Mouse (Mus musculus) ES-E14 (cell line): Measurements from ENCODE around the gene Tmem101. TPM values are rescaled to one million over a fixed set of nuclear protein-coding genes. Genes with fewer than 3 reads are reported as not detected.
A peak's percentile ranks its signal among the peaks of the same experiment; 100 is the strongest.

Experiments
- DNase-seq: peaks from one replicate; pipeline ENCODE4 v3.0.0-alpha.2; 2013; ENCODE audit warnings: low read depth, low spot score
- H3K27ac ChIP-seq: 2 replicates; pipeline ENCODE4 v1.5.1; 2012; ENCODE audit warnings: low read depth, mild to moderate bottlenecking, low read length, moderate library complexity, mixed read lengths; ENCODE audit not compliant: poor library complexity, insufficient read depth, severe bottlenecking
- H3K36me3 ChIP-seq: 2 replicates; pipeline ENCODE4 v1.6.1; 2012; ENCODE audit warnings: mild to moderate bottlenecking, low read length, moderate library complexity, mixed read lengths; ENCODE audit not compliant: control insufficient read depth, poor library complexity, insufficient read depth, severe bottlenecking
- H3K4me1 ChIP-seq, 2 experiments: fragments of 150-350 bp in 1 of 2; sonication (generic) in 1 of 2; 2 replicates each; pipeline ENCODE4 v1.6.1; 2012; ENCODE audit warnings: low read length in 2 of 2, mild to moderate bottlenecking in 1 of 2, mixed read lengths in 1 of 2; ENCODE audit not compliant: control insufficient read depth in 2 of 2, insufficient read depth in 2 of 2, poor library complexity in 1 of 2
- H3K4me3 ChIP-seq, 2 experiments: fragments of 150-350 bp in 1 of 2; sonication (generic) in 1 of 2; 2 replicates each; pipeline ENCODE4 v1.5.1; 2012; ENCODE audit warnings: low read length in 2 of 2, low read depth in 1 of 2, mild to moderate bottlenecking in 1 of 2, mixed read lengths in 1 of 2; ENCODE audit not compliant: insufficient read depth in 1 of 2, poor library complexity in 1 of 2, severe bottlenecking in 1 of 2
- H3K9ac ChIP-seq: 2 replicates; pipeline ENCODE4 v1.6.1; 2012; ENCODE audit warnings: low read depth, mild to moderate bottlenecking, low read length, mixed read lengths; ENCODE audit not compliant: poor library complexity, insufficient read depth, severe bottlenecking
- H3K9me3 ChIP-seq: fragments of 150-350 bp; sonication (generic); 2 replicates; pipeline ENCODE4 v1.6.1; 2012; ENCODE audit warnings: low read depth, mild to moderate bottlenecking, low read length; ENCODE audit not compliant: control insufficient read depth, insufficient read depth
- CHD2 ChIP-seq: IDR thresholded peaks from 2 replicates; pipeline ENCODE4 v1.6.1; 2014; ENCODE audit warnings: mild to moderate bottlenecking, low read depth, low read length, inconsistent platforms
- HCFC1 ChIP-seq: IDR thresholded peaks from 2 replicates; pipeline ENCODE4 v1.6.1; 2012; ENCODE audit warnings: low read length, inconsistent platforms, borderline replicate concordance; ENCODE audit not compliant: insufficient read depth
- MAFK ChIP-seq: IDR thresholded peaks from 2 replicates; pipeline ENCODE4 v1.6.1; 2014; ENCODE audit warnings: mild to moderate bottlenecking, low read depth, low read length, inconsistent platforms; ENCODE audit not compliant: insufficient read depth
- ZC3H11A ChIP-seq: IDR thresholded peaks from 2 replicates; pipeline ENCODE4 v1.6.1; 2012; ENCODE audit warnings: low read depth, mild to moderate bottlenecking, inconsistent platforms, low read length, borderline replicate concordance
- ZNF384 ChIP-seq: IDR thresholded peaks from 2 replicates; pipeline ENCODE4 v1.6.1; 2012; ENCODE audit warnings: low read depth, low read length, inconsistent platforms
- in situ Hi-C, 2 experiments: fragments of 600-800 bp; cut with MboI; formaldehyde crosslinking; loops; one replicate each; pipeline ENCODE4 v1.15.1; 2025; ENCODE audit warnings: low sequenced_read_pairs in 2 of 2, inconsistent platforms in 1 of 2; ENCODE audit not compliant: unreplicated experiment in 2 of 2
- total RNA-seq: library from RNA; depleted of rRNA; stranded (reverse); fragments of 300-350 nt; gene quantifications from 2 replicates; pipeline ENCODE4 v1.2.3, GENCODE M21; 2012

Tmem101 gene
- total RNA-seq, 1 experiment = 75.3 TPM

DNA sequence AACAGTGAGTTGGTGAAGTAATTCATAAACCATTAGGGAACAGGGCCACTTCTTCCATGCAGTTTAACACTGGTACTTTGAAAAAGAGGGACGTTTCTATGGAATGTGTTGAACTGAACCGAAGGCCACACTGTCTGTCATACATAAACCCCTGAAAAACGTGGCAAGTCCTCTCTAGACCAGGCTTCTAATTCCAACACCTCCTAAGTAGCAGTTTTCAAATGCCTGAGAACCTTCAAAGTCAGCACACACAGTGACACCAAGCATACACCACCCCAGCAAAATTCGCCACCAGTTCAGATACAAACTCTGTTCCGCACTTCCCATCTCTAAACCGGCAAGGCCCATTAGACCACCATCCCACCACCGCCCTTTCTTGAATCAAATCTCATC, 28.0 kb upstream of the Tmem101 start:
- peak overlapping the region; percentile 89 to 96 for H3K4me3 ChIP-seq
- no peak for TF ChIP-seq CHD2
- no peak for TF ChIP-seq MAFK
- no peak for TF ChIP-seq HCFC1
- no peak for TF ChIP-seq ZC3H11A
- TF ChIP-seq ZNF384 = no peak

DNA sequence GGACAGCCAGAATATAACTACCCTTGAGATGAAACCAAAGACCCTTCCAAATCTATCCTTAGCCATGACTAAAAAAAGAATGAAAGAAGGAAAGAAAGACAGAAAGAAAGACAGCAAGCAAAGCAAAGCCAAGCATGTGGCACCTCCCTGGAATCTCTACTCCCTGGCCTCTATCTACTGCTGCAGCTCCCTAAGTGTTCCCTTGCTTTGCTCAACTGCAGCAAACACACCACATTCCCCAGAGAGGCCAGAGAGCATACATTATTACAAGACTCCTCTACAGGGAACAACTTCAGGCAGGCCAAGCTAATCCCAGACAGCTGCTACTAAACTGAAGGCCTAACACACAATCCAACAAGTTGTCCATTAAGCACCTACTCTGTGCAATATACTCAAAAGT, 23.6 kb upstream of the Tmem101 start:
- H3K9me3 ChIP-seq = no peaks in the 10 kb centered on the region
- TF ChIP-seq HCFC1 (no peak), ZC3H11A (no peak), ZNF384 (no peak), MAFK (no peak), CHD2 (no peak)
- no peaks in the 10 kb centered on the region for H3K4me1 ChIP-seq
- H3K27ac ChIP-seq = no peak overlapping the region
- H3K9ac ChIP-seq = no peak overlapping the region
- peaks cover 13% of the 10 kb centered on the region for H3K36me3 ChIP-seq
- no peak for DNase-seq
- in situ Hi-C loops = no loop called here
- H3K4me3 ChIP-seq = no peak overlapping the region

More for the DNA sequence above, 28.0 kb upstream of the Tmem101 start:
- H3K4me1 ChIP-seq = peaks cover 0 to 10% of the 10 kb centered on the region in 2 experiments; a peak in 2 of 4 replicates
- no peak for DNase-seq
- peak overlapping the region; percentile 85; the same call in 1 of the 2 replicates for H3K27ac ChIP-seq
- in situ Hi-C loops = no loop called here
- no peaks in the 10 kb centered on the region for H3K9me3 ChIP-seq
- peaks cover 4% of the 10 kb centered on the region for H3K36me3 ChIP-seq
- H3K9ac ChIP-seq = peak overlapping the region; percentile 95

DNA sequence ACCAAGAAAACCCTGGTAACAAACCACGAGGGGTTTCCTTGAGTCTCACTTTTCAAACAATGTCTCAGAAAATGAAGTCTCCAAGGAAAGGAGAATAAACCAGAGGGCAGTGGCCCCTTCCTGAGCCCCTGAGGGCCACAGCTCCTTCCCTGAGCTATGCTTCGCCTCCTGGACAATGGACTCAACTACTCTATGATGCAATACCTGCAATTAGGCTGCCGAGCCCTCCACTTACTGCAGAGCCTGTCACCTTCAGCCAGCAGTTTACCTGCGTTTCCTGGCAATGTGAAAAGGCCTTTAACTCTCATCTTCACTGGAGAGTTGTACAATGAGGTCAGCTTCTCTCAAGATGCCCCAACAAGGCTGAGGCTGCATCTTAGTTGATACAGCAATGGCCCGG, 12.5 kb upstream of the Tmem101 start:
- no peak for TF ChIP-seq ZC3H11A
- no peak for TF ChIP-seq ZNF384
- no peak for TF ChIP-seq HCFC1
- TF ChIP-seq MAFK = no peak
- no peak for TF ChIP-seq CHD2
- Histone ChIP-seq H3K27ac (no peak overlapping the region), H3K9ac (no peak overlapping the region), H3K4me1 (no peaks in the 10 kb centered on the region), H3K4me3 (no peak overlapping the region), H3K9me3 (no peaks in the 10 kb centered on the region), H3K36me3 (peaks cover 25% of the 10 kb centered on the region)
- no peak for DNase-seq
- in situ Hi-C loops = no loop called here

GRCm38 (mm10) chr11:102167539-102167938, 11.3 kb upstream of the Tmem101 start:
- no peak for TF ChIP-seq ZC3H11A
- TF ChIP-seq CHD2 = no peak
- no peak for TF ChIP-seq ZNF384
- TF ChIP-seq MAFK = no peak
- TF ChIP-seq HCFC1 = no peak
- Histone ChIP-seq H3K27ac (no peak overlapping the region), H3K36me3 (peaks cover 32% of the 10 kb centered on the region), H3K4me3 (no peak overlapping the region), H3K9ac (no peak overlapping the region), H3K4me1 (no peaks in the 10 kb centered on the region), H3K9me3 (no peaks in the 10 kb centered on the region)
- in situ Hi-C loops = no loop called here
- no peak for DNase-seq

DNA sequence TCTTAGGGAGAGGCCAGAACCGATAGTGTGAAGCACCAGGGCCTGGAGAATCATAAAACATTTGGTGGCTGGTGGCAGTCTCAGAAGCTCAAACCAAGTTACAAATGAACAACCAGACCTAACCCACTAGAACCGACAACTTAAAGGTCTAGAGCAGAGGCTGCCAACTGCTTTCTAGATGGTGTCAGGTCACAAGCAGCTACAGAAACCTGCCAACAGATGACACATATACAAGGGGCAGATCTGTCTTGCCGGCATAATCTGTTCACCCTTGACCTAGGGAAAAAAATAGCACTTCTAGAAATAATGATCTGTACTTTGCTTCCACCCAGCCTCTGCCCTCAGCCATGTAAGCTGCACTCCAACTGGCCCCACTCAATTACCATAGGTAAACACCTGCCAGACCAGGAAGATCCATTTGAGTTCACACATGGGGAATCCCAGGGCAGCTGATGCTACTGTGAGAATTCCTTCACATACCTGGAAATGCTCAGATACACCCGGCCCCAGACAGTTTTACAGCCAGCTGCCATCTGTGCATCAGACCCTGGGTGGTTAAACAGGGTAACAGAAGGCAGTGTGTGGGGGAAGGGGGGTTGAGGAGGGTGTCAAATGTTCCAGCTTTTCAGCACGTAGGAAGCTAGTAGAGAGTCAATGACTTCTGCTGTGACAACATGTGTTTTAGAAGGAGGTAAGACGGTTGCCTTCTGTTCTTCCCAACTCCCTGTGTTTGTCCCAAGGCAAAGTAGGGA, 9.9 kb upstream of the Tmem101 start:
- no peaks in the 10 kb centered on the region for H3K4me1 ChIP-seq
- H3K4me3 ChIP-seq = no peak overlapping the region
- no peaks in the 10 kb centered on the region for H3K9me3 ChIP-seq
- H3K27ac ChIP-seq = no peak overlapping the region
- in situ Hi-C loops = no loop called here
- peaks cover 34% of the 10 kb centered on the region for H3K36me3 ChIP-seq
- H3K9ac ChIP-seq = no peak overlapping the region
- TF ChIP-seq CHD2 = no peak
- no peak for TF ChIP-seq ZNF384
- TF ChIP-seq ZC3H11A = no peak
- TF ChIP-seq HCFC1 = no peak
- no peak for TF ChIP-seq MAFK
- DNase-seq = no peak
